Mouse (Mus musculus): ENCODE measurements around the gene Tmem191c. TPM values are rescaled to one million over a fixed set of nuclear protein-coding genes. Genes with fewer than 3 reads are reported as not detected.

The Tmem191c gene
- total RNA-seq, 4 experiments from 2014 or later = 85.5 to 112 (median 94.2) TPM

DNA sequence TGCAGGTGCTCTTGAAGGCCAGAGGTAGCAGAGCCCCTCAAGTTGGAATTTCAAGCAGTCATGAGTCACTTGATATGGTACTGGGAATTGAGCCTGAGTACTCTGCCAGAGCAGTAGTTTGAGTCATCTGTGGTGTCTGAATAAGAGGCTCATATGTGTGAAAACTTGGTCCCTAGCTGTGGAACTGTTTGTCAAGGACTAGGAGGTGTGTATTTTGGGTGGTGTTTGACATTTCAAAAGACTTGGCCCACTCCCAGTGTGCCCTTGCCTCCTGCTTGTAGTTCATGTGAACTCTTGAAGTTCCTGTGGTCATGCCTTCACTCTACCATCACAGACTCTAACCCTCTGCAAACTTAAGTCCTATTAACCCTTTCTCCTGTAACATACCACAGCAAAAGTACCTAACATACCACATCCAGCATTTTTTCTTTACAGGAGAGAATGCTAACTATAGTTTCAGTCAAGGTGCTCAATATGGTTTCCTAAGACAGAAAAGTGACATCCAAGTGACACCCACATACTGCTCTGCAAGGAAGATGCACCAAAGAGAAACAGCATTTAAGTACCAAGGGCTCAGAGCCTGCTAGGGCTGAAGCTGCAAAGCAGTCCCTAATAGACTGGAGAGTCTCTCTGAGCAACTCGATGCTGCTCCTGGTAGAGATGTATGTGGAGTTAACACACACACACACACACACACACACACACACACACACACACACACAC lies 54.1 kb downstream of the Tmem191c start:
- no peak for DNase-seq (ENCODE audit: low spot score in 2 of 2)

DNA sequence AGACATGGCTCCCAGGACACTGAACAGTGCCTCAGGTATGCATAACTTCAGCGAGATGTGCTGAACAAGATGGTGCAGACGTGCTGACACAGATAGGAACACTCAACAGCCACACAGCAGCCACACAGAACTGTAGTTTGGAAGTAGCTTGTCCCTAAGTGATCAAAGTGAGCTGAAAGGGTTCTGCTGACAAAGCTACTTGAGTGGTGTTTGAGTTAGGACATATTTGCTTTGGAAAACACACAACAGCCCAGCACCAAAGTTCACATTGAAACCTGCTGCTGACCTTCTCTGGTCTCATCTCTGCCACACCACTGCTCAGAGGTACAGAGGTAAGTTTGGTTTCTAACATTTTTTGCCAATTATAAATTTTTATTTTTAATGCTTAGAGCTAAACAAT lies 55.2 kb downstream of the Tmem191c start, which contains the start of gene Serpind1:
TSS of gene Serpind1 (plus strand) at position 256 of the 400 bp plus-strand sequence.
- no peak for DNase-seq (ENCODE audit: low spot score in 2 of 2)

DNA sequence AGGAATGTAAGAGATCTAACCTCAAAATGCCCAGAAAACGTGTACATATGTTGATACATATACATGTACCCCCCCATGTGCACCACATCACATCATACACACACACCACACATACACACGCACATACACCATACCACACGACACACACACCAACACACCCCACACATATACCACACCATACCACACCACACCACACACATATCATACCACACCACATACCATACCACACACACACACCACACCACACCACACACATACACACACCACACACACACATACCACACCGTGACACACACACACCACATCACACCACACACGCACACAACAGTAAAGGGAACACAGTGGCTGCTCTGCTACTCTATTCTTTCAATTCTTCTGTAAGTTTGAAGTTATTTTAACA lies 56.0 kb downstream of the Tmem191c start:
- DNase-seq (ENCODE audit: low spot score in 2 of 2) = no peak

Other genes starting within 250 kb of the Tmem191c start
- 10 to 100 TPM; 27.9 to 36.5 (median 29.8) TPM for gene Ypel1, start 206.4 kb upstream of the Tmem191c start, total RNA-seq (2022)
- 100 to 1,000 TPM in 2 of 4 experiments, 10 to 100 TPM in 2; 85.7 to 105 (median 98.4) TPM for gene Ppil2, start 164.8 kb upstream of the Tmem191c start, total RNA-seq (2022)
- 1 to 10 TPM in 1 of 4 experiments, under 1 TPM in 3; 0.68 to 1.2 (median 0.94) TPM for gene 2610318N02Rik, start 150.9 kb upstream of the Tmem191c start, total RNA-seq (2022)
- gene Sdf2l1, start 143.7 kb upstream of the Tmem191c start, total RNA-seq (2022) = 10 to 100 TPM; 25.6 to 40.2 (median 33.6) TPM
- 10 to 100 TPM; 23.2 to 31.9 (median 25.8) TPM for gene Ydjc, start 131.5 kb upstream of the Tmem191c start, total RNA-seq (2022)
- 1 to 10 TPM in 3 of 4 experiments, under 1 TPM in 1; 0.71 to 2.4 (median 1.6) TPM for gene Ccdc116, start 128.8 kb upstream of the Tmem191c start, total RNA-seq (2022)
- gene Ube2l3, start 73.4 kb upstream of the Tmem191c start, total RNA-seq (2022) = 100 to 1,000 TPM; 126 to 157 (median 142) TPM
- 1 to 10 TPM; 2.8 to 3.8 (median 3.5) TPM for gene Rimbp3, start 67.5 kb upstream of the Tmem191c start, total RNA-seq (2022)
- gene Hic2, start 42.5 kb upstream of the Tmem191c start, total RNA-seq (2022) = 1 to 10 TPM; 4.1 to 7.2 (median 6.5) TPM
- gene Serpind1, start 55.3 kb downstream of the Tmem191c start, total RNA-seq (2022) = 1 to 10 TPM; 1.6 to 2.6 (median 2.2) TPM
- 10 to 100 TPM; 19.5 to 21.6 (median 20.7) TPM for gene Snap29, start 129.9 kb downstream of the Tmem191c start, total RNA-seq (2022)
- gene Pi4ka, start 130.2 kb downstream of the Tmem191c start, total RNA-seq (2022) = 100 to 1,000 TPM; 261 to 306 (median 301) TPM
- 10 to 100 TPM; 35.3 to 49.3 (median 38.4) TPM for gene Crkl, start 175.9 kb downstream of the Tmem191c start, total RNA-seq (2022)
- 100 to 1,000 TPM in 2 of 4 experiments, 10 to 100 TPM in 2; 92.5 to 137 (median 109) TPM for gene Aifm3, start 213.5 kb downstream of the Tmem191c start, total RNA-seq (2022)
- gene Lztr1, start 232.6 kb downstream of the Tmem191c start, total RNA-seq (2022) = 100 to 1,000 TPM; 194 to 222 (median 203) TPM

All from layer of hippocampus, adult 8-10 months (tissue).